Mouse (Mus musculus) heart, adult 2 months (tissue): ENCODE data around the gene Sdf2. TPM values are rescaled to one million over a fixed set of nuclear protein-coding genes. Genes with fewer than 3 reads are reported as not detected.
"Not testable (repeated sequence)": the region's sequence is repeated elsewhere in the genome, so short reads cannot be mapped to it uniquely, and the experiment has no call there.

Source experiments
- DNase-seq, 2 experiments: peaks; one replicate each; pipeline ENCODE4 v3.0.0; 2021
- H3K27ac ChIP-seq: fragments of 200-600 bp; 2 replicates; pipeline ENCODE4 v1.8.1; 2022
- H3K27me3 ChIP-seq: fragments of 200-500 bp; 2 replicates; pipeline ENCODE4 v1.6.1; 2012; ENCODE audit warnings: mild to moderate bottlenecking, low read length, inconsistent platforms, mixed read lengths; ENCODE audit not compliant: control insufficient read depth, insufficient read depth
- H3K36me3 ChIP-seq: fragments of 200-500 bp; 2 replicates; pipeline ENCODE4 v1.6.1; 2012; ENCODE audit warnings: low read length, inconsistent platforms; ENCODE audit not compliant: control insufficient read depth, insufficient read depth
- H3K4me1 ChIP-seq: fragments of 200-500 bp; 2 replicates; pipeline ENCODE4 v1.6.1; 2011; ENCODE audit warnings: low read length; ENCODE audit not compliant: control insufficient read depth, insufficient read depth
- H3K4me3 ChIP-seq: fragments of 200-600 bp; 2 replicates; pipeline ENCODE4 v1.8.1; 2022
- H3K79me2 ChIP-seq: fragments of 200-500 bp; replicated peaks from 2 replicates; pipeline ENCODE4 v1.6.1; 2012; ENCODE audit warnings: mild to moderate bottlenecking, inconsistent platforms, low read length, moderate library complexity, mixed read lengths; ENCODE audit not compliant: control insufficient read depth, insufficient read depth
- H3K9ac ChIP-seq: fragments of 200-500 bp; 2 replicates; pipeline ENCODE4 v1.6.1; 2012; ENCODE audit warnings: low read depth, mild to moderate bottlenecking, control low read depth, inconsistent platforms, low read length, mixed read lengths
- CTCF ChIP-seq: fragments of 200-600 bp; IDR thresholded peaks from 2 replicates; pipeline ENCODE4 v1.8.1; 2022; ENCODE audit warnings: antibody characterized with exemption, mild to moderate bottlenecking, moderate library complexity
- EP300 ChIP-seq: fragments of 200-500 bp; IDR thresholded peaks from 2 replicates; pipeline ENCODE4 v1.6.1; 2011; ENCODE audit warnings: low read depth, low read length, control low read depth; ENCODE audit not compliant: insufficient read depth
- POLR2A ChIP-seq: fragments of 200-500 bp; IDR thresholded peaks from 2 replicates; pipeline ENCODE4 v1.6.1; 2011; ENCODE audit warnings: mild to moderate bottlenecking, low read depth, low read length, control low read depth; ENCODE audit not compliant: insufficient read depth
- WGBS: fragments of 180-500 bp; shearing (Covaris S2); methylation state at CpG from one replicate; pipeline ENCODE4 v1.1.7; 2018; 5-methylcytosine and 5-hydroxymethylcytosine counted together
- intact Hi-C: fragments of 180-260 bp; cut with DNase I; formaldehyde crosslinking; loops from one replicate; pipeline ENCODE4 v1.15.1; 2025
- polyA plus RNA-seq: library from polyadenylated mRNA; depleted of rRNA; stranded (reverse); fragments of >200 nt; gene quantifications from 2 replicates; pipeline ENCODE4 v1.2.3, GENCODE M21; 2012
- total RNA-seq, 2 experiments: library from RNA; stranded (reverse); gene quantifications; 2 replicates each; pipeline ENCODE4 v1.2.3; 2021

Sdf2 gene
- total and polyA plus RNA-seq, 3 experiments: 46.5 to 71.9 (median 52.5) TPM

DNA sequence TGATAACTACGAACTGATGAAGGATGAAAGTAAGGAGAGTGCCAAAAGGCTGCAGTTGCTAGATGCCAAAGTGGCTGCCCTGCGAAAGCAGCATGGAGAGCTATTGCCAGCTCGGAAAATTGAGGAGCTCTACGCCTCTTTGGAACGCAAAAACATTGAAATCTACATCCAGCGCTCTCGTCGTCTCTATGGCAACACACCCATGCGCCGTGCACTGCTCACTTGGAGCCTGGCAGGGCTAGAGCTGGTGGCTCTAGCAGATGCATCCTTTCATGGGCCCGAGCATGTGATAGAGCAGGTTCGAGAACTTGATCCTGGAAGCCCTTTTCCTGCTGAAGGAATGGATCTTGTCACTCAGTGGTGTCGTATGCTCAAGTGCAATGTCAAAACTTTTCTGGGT lies 26.4 kb downstream of the Sdf2 start:
- Histone ChIP-seq H3K36me3 (peaks cover 4% of the 10 kb centered on the region), H3K9ac (no peak overlapping the region), H3K4me3 (no peak overlapping the region), H3K27ac (no peak overlapping the region), H3K79me2 (0 out of 2 replicates have a peak, but pooled peaks cover 1% of the 10 kb centered on the region), H3K4me1 (no peaks in the 10 kb centered on the region), H3K27me3 (no peaks in the 10 kb centered on the region)
- 85% methylated on average over 13 of the region's 13 CpGs for WGBS
- intact Hi-C loops: no loop called here
- no peak for DNase-seq
- no peak for TF ChIP-seq EP300
- TF ChIP-seq CTCF: no peak
- TF ChIP-seq POLR2A: no peak

- Histone ChIP-seq H3K9ac (no peak overlapping the region), H3K27me3 (no peaks in the 10 kb centered on the region), H3K4me1 (peaks cover 5% of the 10 kb centered on the region), H3K79me2 (no peaks in the 10 kb centered on the region), H3K36me3 (peaks cover 27% of the 10 kb centered on the region), H3K4me3 (no peak overlapping the region), H3K27ac (no peak overlapping the region)
- intact Hi-C loops: no loop called here
- no peak for DNase-seq
- TF ChIP-seq EP300 (no peak), CTCF (no peak), POLR2A (no peak)
- 97% methylated on average over 1 of the region's 1 CpGs for WGBS
Measured at GRCm38 (mm10) chr11:78275596-78275995, 30.1 kb downstream of the Sdf2 start.

DNA sequence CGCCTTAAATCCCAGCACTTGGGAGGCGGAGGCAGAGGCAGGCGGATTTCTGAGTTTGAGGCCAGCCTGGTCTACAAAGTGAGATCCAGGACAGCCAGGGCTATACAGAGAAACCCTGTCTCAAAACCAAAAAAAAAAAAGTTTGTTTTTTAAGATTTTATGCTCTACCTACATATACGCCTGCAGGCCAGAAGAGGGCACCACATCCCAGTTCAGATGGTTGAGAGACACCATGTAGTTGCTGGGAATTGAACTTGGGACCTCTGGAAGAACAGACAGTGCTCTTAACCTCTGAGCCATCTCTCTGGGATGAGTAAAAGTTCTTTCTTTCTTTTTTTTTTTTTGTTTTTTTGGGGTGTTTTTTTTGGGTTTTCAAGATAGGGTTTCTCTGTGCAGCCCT lies 30.6 kb downstream of the Sdf2 start:
- H3K9ac ChIP-seq, H3K4me1 ChIP-seq, H3K4me3 ChIP-seq, H3K79me2 ChIP-seq, DNase-seq, intact Hi-C loops, H3K27ac ChIP-seq, H3K27me3 ChIP-seq: not testable (repeated sequence)
- peaks cover 30% of the 10 kb centered on the region for H3K36me3 ChIP-seq
- 99% methylated on average over 4 of the region's 4 CpGs for WGBS
- TF ChIP-seq CTCF: peak; percentile 56

DNA sequence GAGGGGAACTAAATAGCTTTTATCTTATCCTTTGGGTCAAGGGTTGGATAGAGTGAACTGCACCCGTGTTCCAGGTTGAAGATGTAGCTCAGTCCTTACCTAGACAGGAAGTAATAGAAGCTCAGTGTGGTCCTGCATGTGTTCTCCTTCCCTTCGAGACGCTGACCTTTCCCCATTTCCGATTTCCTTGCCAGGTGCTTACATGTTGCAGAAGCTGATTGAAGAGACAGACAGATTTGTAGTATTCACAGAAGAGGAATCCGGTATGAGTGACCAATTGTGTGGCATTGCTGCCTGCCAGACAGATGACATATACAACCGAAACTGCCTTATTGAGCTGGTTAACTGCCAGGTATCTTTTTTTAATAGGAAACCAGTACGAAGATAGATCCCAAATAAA lies 33.3 kb downstream of the Sdf2 start:
- no peak overlapping the region for H3K4me3 ChIP-seq
- DNase-seq: no peak
- intact Hi-C loops: no loop called here
- no peak overlapping the region for H3K9ac ChIP-seq
- 40% methylated on average over 7 of the region's 7 CpGs for WGBS
- no peaks in the 10 kb centered on the region for H3K79me2 ChIP-seq
- TF ChIP-seq EP300: no peak
- no peak for TF ChIP-seq POLR2A
- TF ChIP-seq CTCF: no peak
- H3K4me1 ChIP-seq: peaks cover 5% of the 10 kb centered on the region
- H3K36me3 ChIP-seq: peaks cover 34% of the 10 kb centered on the region
- H3K27ac ChIP-seq: no peak overlapping the region
- no peaks in the 10 kb centered on the region for H3K27me3 ChIP-seq

- DNase-seq: no peak
- no peaks in the 10 kb centered on the region for H3K79me2 ChIP-seq
- no peak overlapping the region for H3K9ac ChIP-seq
- H3K4me1 ChIP-seq: peaks cover 5% of the 10 kb centered on the region
- H3K27ac ChIP-seq: no peak overlapping the region
- 58% methylated on average over 4 of the region's 4 CpGs for WGBS
- TF ChIP-seq POLR2A: no peak
- no peak for TF ChIP-seq EP300
- no peak for TF ChIP-seq CTCF
- H3K27me3 ChIP-seq: no peaks in the 10 kb centered on the region
- H3K4me3 ChIP-seq: no peak overlapping the region
- H3K36me3 ChIP-seq: peaks cover 39% of the 10 kb centered on the region
- intact Hi-C loops: no loop called here
Measured at GRCm38 (mm10) chr11:78279586-78279985, 34.0 kb downstream of the Sdf2 start.

GRCm38 (mm10) chr11:78289146-78289763 lies 43.7 kb downstream of the Sdf2 start:
- no peaks in the 10 kb centered on the region for H3K79me2 ChIP-seq

More at GRCm38 (mm10) chr11:78289146-78289763, 43.7 kb downstream of the Sdf2 start:
- Histone ChIP-seq H3K4me1 (no peaks in the 10 kb centered on the region), H3K4me3 (no peak overlapping the region), H3K36me3 (peaks cover 12% of the 10 kb centered on the region), H3K27me3 (no peaks in the 10 kb centered on the region), H3K27ac (no peak overlapping the region), H3K9ac (no peak overlapping the region)
- intact Hi-C loops: loop anchor here (10.0 kb wide), 1 partner anchor 64 kb away; no protein-coding TSS in a partner anchor
- WGBS: 80% methylated on average over 7 of the region's 7 CpGs
- TF ChIP-seq POLR2A (no peak), EP300 (no peak), CTCF (no peak)
- DNase-seq: no peak
